Mouse (Mus musculus) CH12.LX (cell line): ENCODE measurements around the gene Vamp2.

Source experiments
- CTCF ChIP-seq, 2 experiments: IDR thresholded peaks in 1 of 2; conservative IDR thresholded peaks in 1 of 2; 2 replicates each; pipeline ENCODE4 v1.5.1; 2011 to 2012; ENCODE audit warnings: low read depth in 2 of 2, low read length in 2 of 2, improper control_type of control experiment in 1 of 2, inconsistent platforms in 1 of 2, mild to moderate bottlenecking in 1 of 2, moderate library complexity in 1 of 2
- GABPA ChIP-seq: IDR thresholded peaks from 2 replicates; pipeline ENCODE4 v1.6.1; 2012; ENCODE audit warnings: low read depth, low read length, improper control_type of control experiment, inconsistent platforms; ENCODE audit not compliant: insufficient replicate concordance
- JUN ChIP-seq: IDR thresholded peaks from 2 replicates; pipeline ENCODE4 v1.6.1; 2011; ENCODE audit warnings: low read depth, mild to moderate bottlenecking, low read length, improper control_type of control experiment, moderate library complexity; ENCODE audit not compliant: insufficient read depth
- JUND ChIP-seq: conservative IDR thresholded peaks from 2 replicates; pipeline ENCODE4 v1.6.1; 2011; ENCODE audit warnings: low read depth, low read length, improper control_type of control experiment
- SMC3 ChIP-seq: IDR thresholded peaks from 2 replicates; pipeline ENCODE4 v1.6.1; 2011; ENCODE audit warnings: low read depth, low read length, improper control_type of control experiment

GRCm38 (mm10) chr11:69116843-69117242 lies 28.6 kb downstream of the Vamp2 start:
- TF ChIP-seq CTCF (conservative IDR thresholded peaks at IDR 0.05 in 1 of 2, IDR thresholded peaks at IDR 0.05 in 1 of 2; ENCODE audit: low read depth in 2 of 2, low read length in 2 of 2) (no peak), SMC3 (no peak), JUN (no peak), JUND (no peak), GABPA (no peak)
